Mouse (Mus musculus) 416B (cell line): ENCODE data around the gene Pde4d.

ENCODE experiments used
- DNase-seq: peaks from one replicate; pipeline ENCODE4 v3.0.0; 2011; ENCODE audit warnings: low read depth

Gene Pde4d

DNA sequence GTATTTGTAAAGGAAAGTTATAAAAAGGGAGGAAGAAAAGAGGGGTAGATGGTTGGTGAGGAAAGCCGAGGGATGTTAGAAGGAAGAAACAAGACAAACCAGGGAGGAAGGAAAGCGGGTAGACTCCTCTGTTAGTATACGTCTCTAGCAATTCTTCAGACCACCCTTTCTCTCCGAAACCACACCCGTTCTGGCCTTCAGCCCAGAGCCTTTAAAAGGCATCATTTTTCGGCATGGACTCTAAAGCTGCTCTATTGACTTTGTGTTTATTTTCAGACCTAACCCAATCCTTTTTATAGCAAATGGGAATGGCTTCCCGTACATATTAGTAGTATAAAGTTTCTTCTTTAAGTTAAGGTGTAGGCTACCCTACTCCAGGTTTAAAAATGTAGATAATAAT, 1057.0 kb downstream of the Pde4d start:
- DNase-seq: no peak

DNA sequence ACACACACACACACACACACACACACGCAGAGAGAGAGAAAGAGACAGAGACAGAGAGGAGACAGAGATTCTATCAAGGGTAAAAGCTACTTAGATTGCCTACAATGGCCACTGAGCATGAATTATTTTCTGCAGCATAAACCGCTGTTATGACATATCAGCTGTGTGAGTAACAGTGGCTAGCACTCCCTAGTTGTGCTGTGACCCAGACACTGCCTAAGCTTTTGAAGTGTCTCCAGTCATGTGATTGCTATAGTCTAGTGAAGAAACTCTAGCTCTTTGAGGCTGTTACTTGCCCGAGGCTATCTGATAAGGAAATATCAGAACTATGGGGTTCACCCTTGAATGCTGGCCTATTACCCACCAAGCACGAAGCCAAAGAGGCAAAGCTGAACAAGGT, 1058.7 kb downstream of the Pde4d start:
- peak; percentile 15 for DNase-seq

DNA sequence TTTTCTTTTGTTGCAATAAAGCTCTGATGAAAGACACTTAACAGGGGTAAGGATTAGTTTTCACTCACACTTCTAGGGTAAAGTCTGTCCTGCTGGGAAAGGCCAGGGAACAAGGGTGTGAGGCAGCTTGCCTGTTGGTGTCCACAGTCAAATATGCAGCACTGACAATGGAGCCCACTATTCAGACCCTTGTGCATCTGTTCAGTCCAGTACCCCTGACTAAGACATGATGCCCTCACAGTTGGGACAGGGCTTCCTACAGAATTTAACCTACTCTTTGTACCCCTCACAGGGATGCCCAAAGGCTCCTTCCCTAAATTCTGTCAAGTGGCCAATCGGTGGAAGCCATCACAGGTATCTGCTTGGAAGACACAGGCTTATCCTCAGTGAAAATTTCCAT, 1068.4 kb downstream of the Pde4d start:
- DNase-seq: no peak

DNA sequence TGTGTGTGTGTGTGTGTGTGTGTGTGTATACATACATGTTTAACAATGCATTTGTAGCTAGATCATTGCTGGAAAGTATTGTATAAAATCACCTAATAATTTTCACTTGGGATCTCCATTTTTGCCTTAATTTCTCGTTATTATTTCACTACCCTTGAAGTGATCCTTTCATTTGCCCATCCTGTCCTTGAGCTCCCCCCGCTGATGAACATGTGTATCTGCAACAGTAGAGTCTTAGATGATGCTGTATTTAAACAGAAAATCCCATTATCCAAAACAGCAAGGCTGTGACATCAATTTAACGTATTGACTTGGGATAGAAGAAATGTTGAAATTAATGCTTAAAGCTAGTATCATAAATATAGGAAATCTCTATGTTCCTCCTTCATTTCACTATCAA, 1069.7 kb downstream of the Pde4d start:
- DNase-seq: peak; percentile 80

DNA sequence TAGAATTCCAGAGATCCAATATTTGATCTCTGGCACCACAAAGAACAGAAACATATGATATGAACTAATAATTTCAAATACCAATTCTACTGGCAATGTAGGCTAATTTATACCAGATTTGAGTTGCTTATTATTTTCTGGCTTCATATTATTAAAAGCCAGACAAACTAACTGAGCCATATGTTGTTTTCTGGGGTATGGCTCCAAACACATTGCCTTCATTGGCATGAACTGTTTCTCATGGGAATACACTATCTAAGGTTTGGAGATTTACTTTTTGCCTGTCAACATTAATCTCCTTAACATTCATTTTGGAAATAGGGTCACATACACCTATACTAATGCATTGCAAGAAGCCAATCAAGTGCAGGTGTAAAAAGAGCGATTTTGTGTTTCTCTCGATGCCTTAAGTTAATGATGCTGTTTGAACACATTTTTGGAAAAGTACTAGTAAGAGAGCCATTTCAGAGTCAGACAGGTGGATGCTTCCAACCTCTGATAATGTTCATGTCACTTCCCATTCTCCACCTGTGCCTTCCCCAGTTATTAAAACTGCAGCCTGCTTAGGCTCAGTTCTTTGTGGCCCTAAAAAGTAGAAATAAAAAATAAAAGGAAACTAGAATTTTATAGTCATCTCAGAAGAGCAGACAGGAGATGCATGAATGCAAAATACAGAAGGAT, 1070.4 kb downstream of the Pde4d start:
- DNase-seq: no peak

DNA sequence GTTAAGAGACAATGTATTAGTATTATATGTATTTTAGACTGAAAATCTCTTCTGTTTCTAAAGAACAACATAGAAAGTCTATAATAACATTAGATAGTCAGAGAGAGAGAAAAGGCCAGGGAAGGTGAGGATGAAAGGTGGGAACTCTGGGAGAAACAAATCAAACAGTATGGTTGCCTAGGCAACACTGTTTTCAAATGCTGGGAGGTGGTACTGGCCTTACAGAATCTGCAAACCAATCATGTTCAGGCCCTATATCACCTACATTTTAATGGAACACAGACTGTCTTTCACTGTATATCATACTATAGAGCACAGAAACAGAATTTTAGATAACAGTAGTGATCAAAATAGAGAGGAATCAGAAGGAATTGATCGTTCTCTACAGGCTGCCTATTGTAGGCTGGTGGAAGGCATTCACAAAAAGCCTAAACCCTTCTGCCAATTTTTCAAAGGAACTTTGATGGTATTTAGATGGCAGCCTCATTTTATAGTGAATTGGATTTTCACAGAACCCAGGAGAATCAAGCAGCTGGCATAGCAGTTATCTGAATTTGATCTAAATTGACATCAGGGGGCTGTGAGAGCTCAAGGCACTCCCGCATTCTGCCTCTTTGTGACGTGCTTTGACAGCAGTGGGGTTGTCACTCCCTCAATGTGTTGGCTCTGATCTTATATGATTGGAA, 1084.2 kb downstream of the Pde4d start:
- DNase-seq: no peak

DNA sequence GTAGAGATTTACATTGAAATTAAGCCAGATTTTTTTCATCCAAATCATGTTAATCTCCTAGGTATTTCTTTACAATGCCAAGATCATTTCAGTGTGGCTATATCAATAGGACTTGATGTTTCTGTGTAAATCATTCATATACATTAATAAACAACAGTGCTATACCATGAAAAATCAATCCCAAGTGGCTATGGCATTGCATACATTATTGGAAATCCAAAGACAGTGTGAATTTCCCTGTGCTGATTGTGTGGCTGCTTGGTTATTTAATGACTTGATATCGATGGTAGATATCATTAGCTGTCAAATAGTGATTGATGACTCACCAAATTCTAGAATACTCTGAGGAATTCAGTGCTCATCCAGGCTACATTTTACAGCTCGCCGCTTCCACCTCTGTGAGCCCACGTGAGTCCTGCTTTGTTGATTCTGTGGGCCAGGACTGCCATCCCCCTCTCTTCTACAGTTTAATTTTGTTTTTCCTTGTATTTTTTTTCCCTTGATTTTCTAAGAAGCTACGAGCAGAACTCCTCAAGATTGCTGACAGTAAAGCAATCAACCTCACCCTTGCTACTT, 1085.0 kb downstream of the Pde4d start:
- no peak for DNase-seq

DNA sequence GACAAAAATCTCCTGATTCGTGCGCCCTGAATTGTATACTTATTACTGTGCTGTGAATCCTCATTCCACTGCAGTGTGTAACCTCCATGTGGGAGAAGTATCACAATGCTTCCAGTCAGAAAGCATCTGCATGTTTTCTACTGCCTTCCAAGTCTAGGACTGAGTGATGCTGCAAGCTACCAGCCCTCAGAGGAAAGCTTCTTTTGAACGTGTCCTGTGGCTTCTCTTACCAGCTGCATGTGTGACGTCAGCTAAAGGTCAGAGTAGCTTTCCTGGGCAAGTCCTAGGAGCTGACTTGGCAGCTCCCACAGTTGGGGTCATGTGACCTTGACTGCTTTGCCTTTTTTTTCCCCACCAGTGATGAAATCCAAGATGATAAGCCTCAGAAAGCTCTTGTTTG, 1086.9 kb downstream of the Pde4d start:
- peak; percentile 36 for DNase-seq

DNA sequence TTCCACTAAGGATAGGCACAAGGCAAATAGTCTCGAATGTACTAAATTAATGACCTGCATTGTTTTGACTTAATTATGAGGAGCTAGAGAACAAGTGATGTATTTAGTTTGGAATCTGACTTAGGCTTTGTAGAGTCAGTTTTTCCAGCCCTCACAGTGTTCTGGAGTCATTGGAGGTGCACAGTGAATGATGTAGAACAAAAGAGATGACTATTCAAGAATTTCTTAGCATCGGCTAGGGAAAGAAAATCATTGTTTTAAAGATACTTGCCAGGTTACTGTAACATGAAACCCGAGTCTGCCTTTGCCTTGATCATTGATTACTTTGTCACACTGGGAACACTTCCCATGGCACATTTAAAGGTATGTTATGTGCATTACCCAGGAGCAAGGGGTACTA, 1089.6 kb downstream of the Pde4d start:
- DNase-seq: no peak

DNA sequence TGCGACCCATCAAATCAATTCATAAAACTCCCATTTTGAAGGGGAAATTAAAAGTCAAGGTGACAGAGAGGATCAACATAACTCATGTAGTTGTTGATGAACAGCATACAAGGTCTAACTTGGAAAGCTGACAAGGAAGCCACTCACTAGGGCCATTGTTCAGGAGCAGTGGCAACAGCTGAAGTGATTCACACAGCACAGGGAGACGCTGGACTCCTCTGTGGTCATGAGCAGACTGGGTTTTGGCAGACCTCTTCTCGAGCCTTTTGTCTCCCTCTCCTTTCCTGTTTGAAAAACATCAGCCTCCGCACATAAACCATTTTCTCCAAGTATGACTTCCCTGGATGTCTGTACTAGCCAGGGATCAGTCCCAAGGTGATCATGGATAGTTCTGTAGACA, 1094.9 kb downstream of the Pde4d start:
- DNase-seq: peak; percentile 23

DNA sequence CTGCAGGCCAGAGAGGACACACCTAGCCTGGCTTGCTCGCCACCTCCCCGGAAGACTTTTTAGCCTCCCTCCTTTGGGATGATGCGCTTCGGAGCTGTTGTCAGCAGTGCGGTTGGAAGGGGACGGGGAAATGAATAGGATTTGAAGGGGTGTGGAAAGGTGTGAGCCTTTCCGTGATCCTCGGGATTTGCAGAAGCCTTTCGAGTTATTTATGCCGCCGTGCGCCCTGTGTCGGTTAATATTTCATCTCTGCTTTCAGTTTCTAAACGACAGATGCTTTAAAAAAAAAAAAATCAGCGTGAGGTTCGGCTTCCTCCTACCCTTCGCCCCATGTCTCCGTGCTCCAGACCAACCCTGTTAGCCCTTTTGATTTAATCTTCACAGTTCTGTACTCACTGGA, 1096.6 kb downstream of the Pde4d start:
- DNase-seq: no peak

DNA sequence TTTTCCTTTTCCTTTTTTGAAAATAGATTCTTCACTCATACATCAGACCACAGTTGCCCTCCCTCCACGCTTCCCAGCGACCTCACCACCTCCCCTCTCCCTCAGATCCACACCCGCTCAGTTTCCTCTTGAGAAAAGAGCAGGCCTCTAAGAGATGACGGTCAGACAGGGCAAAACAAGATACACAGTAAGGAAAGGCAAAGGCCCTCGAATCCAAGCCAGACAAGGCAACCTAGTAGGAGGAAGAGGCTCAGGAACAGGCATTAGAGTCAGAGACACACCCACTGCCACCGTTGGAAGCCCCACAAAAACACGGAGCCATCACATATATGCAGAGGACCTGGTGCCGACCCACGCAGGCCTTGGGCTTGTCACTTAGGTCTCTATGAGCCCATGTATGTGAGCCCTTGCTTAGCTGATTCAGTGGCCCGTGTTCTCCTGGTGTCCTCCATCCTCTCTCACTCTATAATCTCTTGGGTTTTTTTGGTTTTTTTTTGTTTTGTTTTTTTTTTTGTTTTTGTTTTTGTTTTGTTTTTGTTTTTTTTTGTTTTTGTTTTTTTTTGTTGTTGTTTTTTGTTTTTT, 1097.3 kb downstream of the Pde4d start:
- DNase-seq: peak; percentile 51

DNA sequence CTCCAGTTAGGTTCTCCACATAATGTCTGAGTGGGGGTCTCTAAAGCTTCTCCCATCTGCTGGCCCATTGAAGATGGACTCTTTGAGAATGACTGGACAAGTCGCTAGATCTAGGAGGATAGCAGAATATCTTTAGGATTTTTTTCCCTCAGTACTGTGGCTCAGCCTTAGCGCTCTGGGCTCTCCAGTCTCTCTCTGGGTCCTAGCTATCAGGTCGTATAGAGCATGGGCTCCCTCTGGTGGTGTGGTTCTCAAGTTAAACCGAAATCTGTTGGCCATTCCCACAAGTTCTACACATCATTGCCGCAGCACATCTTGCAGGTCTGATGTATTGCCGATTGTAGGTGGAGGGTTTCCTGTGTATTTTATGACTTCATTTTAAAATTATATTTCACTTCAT, 1098.0 kb downstream of the Pde4d start:
- peak; percentile 98 for DNase-seq

DNA sequence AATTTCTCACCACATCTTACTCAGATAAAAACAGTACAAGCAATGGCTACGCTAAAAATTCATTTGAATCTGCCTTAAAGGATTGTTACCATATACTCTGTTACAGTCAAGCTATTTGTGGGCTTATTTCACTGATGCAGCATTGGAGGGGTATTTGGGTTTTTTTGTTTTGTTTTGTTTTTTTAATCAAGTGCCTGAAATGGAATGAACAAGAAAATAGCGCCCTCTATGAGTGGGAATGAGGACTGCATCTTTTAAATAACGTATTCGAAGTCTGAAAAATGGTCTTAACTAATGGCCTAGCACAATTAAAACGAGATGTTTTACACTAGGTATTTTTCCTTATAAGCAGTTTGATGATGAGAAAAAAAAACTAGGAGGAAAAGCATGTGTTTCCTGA, 1098.5 kb downstream of the Pde4d start:
- peak; percentile 78 for DNase-seq

DNA sequence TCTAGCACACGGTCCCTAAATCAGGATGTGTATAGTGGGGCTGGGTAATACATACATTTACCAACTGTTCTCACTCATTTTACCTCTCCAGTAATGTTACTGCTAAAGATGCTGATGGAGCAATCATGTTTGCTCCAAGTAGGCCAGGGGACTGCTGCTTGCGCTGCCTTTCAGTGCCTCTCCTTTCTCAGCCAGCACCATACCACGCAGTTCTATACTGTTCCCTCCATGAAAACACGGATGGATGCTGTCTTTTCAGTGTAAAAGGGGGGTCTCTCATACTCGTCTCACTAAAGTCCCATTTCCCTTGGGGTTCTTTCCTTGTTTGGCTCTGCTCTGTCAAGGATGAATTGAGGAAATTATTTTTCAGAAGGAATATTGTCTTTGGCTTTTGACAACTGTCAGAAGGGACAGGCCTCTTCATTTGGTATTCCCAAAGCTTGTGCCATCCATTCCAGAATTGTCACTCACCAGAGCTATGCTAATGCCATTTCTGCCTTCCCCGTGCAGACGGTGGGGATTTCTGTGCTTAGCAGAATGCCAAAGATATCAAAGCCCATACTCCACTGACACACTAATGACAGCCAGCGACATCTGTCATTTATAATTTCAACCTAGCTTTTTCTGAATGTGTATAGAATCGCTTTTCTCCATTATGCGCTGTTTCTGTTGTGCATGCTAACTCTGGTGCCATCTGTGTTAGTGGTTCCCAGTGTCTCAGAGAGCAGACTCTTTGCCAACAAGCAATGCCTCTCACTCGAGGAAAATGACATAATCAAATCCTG, 1099.2 kb downstream of the Pde4d start:
- DNase-seq: no peak

DNA sequence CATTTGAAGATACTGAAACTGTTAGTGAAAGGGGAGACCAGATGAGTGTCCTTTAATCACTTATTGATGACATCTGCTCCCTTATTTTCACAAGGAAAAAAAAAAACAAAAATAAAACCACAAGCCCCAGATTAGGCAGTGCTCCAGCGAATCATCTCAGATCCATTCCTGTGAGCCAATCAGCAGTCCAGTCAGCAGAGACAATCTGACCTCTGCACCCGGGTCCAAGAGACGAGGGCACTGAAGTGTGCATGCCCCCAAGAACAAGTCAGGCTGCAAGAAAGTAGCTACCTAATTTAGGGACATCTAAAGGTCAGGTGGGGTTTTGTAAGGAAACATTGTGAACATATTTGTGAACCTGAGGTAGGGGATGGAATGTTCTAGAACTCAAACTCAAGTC, 1102.1 kb downstream of the Pde4d start:
- no peak for DNase-seq

DNA sequence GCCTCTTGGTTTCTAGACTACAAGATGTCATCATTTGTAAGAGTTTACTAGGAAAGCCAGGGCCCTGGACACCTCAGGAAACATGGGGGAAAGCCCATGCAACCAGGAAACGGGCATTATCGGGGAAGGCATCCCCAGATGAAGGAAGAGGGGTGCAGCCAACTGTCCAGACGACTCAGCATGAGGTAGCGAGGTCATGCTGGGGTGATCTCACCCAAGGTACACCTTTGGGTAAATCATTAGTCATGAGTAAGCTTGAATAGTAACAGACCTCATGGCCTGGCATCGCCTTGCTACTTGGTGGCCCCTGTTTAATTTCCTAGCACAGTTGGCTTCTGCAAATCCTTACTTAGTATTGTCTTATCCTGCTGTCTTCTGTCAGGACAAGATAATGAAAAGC, 1105.8 kb downstream of the Pde4d start:
- no peak for DNase-seq

DNA sequence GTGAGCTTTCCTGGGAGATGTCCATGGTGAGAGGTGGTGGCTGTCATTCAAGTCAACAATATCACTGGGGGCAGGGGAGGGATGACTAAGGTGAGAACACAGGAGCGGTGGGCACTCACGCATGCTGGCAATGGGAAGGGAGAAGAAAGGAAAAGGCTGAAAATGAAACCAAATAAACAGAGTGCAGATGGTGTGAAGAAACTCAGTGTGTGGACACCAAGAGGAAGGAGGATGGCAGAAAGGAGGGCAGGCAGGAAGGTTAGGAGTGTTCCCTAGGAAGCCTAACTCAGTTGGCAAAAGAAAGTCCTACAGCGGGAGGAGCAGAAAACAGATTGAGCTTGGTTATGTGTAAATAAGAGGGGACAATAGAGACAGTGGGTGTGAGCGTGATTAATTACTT, 1107.1 kb downstream of the Pde4d start:
- DNase-seq: no peak

DNA sequence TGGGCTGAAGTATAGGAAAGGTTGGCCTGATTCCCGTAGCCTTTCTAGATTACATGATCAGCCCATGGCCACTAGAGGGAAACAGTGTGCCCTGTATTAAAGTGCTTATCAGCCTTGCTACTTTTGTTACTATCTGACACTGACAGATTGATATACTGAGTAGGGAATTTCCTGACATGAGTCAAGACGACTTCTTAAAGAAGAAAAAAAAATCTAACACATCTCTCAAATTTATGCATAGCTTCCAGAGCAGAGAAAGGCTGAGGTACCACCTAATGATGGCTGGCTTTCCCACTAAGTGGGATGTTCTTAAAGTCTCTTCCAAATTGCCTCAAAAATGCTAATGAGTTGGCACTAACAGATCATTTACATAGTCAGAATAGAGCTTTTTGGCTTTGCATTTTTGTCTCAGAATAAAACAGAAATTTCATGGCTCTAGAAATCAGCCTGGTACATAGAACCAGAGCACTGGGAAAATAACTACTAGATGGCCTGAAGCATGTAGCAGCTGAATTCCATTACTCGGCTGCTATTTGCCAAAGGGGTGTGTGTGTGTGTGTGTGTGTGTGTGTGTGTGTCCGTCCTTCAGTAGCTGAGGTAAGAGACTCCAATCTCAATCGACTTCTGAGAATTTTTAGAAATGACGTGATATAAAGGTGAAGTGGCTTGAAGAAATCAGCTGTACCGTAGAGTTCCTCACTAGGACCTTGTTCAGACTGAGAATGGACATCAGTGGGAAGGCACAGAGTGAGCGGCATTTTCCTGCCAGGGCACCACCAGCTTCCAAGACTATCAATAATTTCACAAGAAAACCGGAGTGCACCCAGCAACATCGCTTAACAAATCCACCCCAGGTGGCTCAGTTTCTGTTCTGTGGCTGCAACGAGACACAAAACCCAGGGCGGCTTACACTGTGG, 1108.9 kb downstream of the Pde4d start:
- DNase-seq: peak; percentile 79

DNA sequence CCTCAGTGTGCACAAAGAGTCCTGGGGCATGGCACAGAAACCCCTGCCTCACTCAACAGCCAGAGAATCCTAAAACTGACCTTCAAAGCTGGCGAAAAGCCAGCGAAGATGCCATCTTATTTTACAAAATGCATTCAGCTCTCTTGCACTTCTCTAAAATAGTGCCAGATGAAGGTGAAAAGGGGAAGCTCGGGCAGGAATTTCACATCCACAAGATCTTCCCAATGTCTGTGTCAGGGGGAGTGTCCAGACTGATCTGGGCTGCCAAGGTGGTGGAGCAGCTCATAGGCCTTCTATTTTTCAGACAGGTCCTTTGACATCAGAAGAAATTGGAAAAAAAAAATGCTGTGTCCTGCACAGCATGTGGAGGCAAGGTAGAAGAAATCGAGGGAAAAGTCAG, 1110.5 kb downstream of the Pde4d start:
- DNase-seq: no peak
